Mouse (Mus musculus) bone marrow macrophage, adult 2 months (primary cell): Measurements from ENCODE around the gene Npas3.

Source experiments
- CTCF ChIP-seq: IDR thresholded peaks from 2 replicates; pipeline ENCODE4 v1.5.1; 2012; ENCODE audit warnings: low read depth, mild to moderate bottlenecking, low read length, moderate library complexity
- POLR2A ChIP-seq: IDR thresholded peaks from 2 replicates; pipeline ENCODE4 v1.6.1; 2012; ENCODE audit warnings: mild to moderate bottlenecking, low read depth, low read length, borderline replicate concordance

GRCm38 (mm10) chr12:53999647-54000637, 751.5 kb downstream of the Npas3 start:
- TF ChIP-seq CTCF (no peak), POLR2A (no peak)
